Mouse (Mus musculus) lung, adult 2 months (tissue): ENCODE measurements around the gene Nhej1.

Experiments
- CTCF ChIP-seq: fragments of 200-500 bp; IDR thresholded peaks from 2 replicates; pipeline ENCODE4 v1.5.1; 2011; ENCODE audit warnings: mild to moderate bottlenecking, low read length, control low read depth; ENCODE audit not compliant: insufficient read depth
- POLR2A ChIP-seq: fragments of 200-500 bp; IDR thresholded peaks from 2 replicates; pipeline ENCODE4 v1.6.1; 2011; ENCODE audit warnings: low read depth, mild to moderate bottlenecking, control low read depth, low read length, borderline replicate concordance; ENCODE audit errors: extremely low read depth

DNA sequence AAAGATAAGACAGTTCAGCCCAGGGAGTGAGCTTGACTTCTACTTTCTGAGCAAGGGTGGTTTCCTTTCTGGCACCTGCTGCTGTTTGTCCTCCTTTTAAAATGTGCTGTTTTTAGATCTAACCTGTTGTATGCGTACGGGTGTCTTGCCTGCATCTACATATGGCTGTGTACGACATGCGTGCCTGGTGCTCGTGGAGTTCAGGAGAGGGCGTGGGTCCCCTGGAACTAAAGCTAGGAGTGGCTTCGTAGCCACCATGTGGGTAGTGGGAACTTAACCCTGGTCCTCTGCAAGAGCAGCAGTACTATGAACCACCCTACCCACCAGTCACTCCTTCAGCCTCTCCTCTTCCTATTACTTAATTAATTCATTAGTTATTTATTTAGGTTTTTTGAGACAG is 164.9 kb downstream of the Nhej1 start:
- TF ChIP-seq CTCF: no peak
- no peak for TF ChIP-seq POLR2A
